Mouse (Mus musculus) megakaryocyte, adult 5-6 weeks (primary cell): ENCODE data around the gene Arl4d. TPM values are rescaled to one million over a fixed set of nuclear protein-coding genes. Genes with fewer than 3 reads are reported as not detected.
A peak's percentile ranks its signal among the peaks of the same experiment; 100 is the strongest.

ENCODE experiments used
- ATAC-seq: 2 replicates; pipeline ENCODE4 v1.8.0; 2016; ENCODE audit warnings: mild to moderate bottlenecking, inconsistent platforms; ENCODE audit not compliant: poor library complexity, severe bottlenecking
- total RNA-seq, 2 experiments: library from RNA; stranded (forward) in 1 of 2; stranded (reverse) in 1 of 2; fragments of 153-499, 151-499 nt in 1 of 2; fragments of 221-1000, 200-1000 nt in 1 of 2; gene quantifications; 2 replicates each; pipeline versions ENCODE4 v1.2.3 to v1.2.4; 2015 to 2017

Arl4d gene
- total RNA-seq, 2 experiments from 2014 or later: 1.7 to 2.1 TPM

DNA sequence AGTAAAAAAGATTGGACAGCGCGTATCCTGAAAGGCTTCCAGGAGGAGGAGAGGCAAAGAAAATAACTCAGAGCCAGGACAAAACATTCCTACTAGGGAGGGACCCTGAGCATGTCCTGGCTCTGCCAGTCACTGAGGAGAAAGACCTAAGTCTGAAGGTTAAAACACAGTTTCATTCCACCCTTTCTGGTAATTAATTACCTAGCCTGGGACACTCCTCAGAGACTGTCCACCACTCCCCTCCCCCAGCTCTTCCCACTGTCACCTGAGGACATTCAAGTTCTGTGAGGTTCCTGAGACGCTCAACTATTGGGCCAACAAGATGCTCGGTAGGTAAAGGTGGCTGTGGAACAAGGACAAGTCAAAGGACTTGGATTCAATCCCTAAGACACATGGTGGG, 10.0 kb downstream of the Arl4d start:
- ATAC-seq: no peak

- no peak for ATAC-seq
These were observed 12.3 kb downstream of the Arl4d start for GRCm38 (mm10) chr11:101677655-101678054.

- ATAC-seq: no peak
These were observed 13.4 kb downstream of the Arl4d start for GRCm38 (mm10) chr11:101678770-101679169.

GRCm38 (mm10) chr11:101679907-101680306, 14.6 kb downstream of the Arl4d start:
- no peak for ATAC-seq

- no peak for ATAC-seq
These were observed 15.4 kb downstream of the Arl4d start for GRCm38 (mm10) chr11:101680634-101681325.

- ATAC-seq: no peak
These were observed 16.6 kb downstream of the Arl4d start for GRCm38 (mm10) chr11:101681968-101682367.

GRCm38 (mm10) chr11:101682410-101682960, 17.1 kb downstream of the Arl4d start:
- no peak for ATAC-seq

GRCm38 (mm10) chr11:101687351-101688301, 22.3 kb downstream of the Arl4d start:
- no peak for ATAC-seq

GRCm38 (mm10) chr11:101689701-101690113, 24.4 kb downstream of the Arl4d start:
- no peak for ATAC-seq

DNA sequence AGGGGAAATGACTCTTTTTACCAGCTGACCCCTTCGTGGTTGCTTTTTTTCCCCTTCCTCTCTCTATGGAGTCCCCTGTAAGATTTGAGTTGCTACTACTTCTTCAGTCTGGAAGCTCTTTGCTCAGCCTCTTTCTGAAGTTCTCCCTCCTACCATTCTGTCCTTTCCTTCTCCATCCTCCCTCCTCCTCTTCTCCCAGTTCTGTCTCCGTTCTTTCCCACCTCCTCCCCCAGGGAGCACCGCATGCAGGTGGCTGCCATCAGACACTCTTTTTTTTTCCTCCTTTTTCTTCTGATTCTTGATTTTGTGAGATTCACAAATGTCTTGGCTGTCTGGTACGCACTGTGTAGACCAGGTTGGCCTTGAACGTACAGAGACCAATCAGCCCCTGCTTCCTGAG, 25.0 kb downstream of the Arl4d start:
- ATAC-seq: no peak

- ATAC-seq: no peak
These were observed 30.7 kb downstream of the Arl4d start for GRCm38 (mm10) chr11:101695906-101696661.

GRCm38 (mm10) chr11:101697156-101697861, 32.0 kb downstream of the Arl4d start:
- ATAC-seq: no peak

GRCm38 (mm10) chr11:101698114-101698513, 32.8 kb downstream of the Arl4d start:
- no peak for ATAC-seq

DNA sequence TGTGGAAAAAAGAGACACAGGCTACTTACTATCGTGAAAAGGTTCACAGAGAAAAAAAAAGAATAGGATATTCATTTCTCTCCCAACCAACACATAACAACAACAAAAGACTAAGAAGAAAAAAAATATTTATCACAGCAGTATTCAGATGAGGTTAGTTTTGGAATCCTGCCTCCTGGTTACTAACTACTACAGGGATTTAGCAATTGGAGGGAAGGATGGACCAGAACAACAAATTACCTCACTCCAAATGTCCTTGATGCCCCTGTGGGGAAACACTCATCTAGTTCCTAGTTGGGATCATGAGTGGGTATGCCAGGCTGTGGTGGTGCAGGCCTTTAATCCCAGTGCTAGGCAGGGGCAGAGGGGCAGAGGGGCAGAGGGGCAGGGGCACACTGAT, 34.2 kb downstream of the Arl4d start:
- no peak for ATAC-seq

DNA sequence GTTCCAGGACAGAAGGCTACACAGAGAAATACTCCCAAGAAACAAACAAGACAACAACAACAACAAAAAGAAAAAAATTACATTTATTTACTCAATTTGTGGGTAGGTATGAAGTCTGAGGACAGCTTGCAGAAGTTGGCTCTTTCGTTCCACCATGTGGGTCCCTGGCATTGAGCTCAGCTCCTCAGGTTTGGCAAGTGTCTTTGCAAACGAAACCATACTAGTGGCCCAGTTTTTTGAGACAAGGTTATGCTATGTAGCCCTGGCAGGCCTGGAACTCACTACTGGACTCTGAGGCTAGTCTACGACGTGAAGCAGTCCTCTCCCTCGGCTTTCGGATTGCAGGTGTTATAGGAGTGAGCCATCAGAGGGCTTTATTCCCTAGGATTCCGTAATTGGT, 34.6 kb downstream of the Arl4d start:
- no peak for ATAC-seq

DNA sequence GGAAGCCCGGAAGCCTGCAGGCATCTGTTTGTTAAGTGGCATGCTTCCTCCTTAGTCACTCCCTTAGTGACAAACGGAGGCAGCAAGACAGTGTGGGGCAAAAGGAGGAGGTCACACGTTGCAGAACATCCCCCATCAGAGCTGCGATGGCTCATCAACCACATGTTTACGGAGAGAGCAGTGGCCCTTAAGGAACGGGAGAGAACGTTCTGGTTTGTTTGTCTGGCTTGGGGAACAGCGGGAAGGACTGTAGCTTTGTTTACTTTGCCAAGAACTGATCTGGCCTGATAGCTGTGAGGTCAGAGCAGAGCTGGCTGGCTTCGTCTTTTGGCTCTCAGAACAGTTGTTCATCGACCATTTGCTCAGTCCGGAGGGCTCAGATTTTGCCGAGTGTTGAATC, 35.1 kb downstream of the Arl4d start:
- no peak for ATAC-seq

DNA sequence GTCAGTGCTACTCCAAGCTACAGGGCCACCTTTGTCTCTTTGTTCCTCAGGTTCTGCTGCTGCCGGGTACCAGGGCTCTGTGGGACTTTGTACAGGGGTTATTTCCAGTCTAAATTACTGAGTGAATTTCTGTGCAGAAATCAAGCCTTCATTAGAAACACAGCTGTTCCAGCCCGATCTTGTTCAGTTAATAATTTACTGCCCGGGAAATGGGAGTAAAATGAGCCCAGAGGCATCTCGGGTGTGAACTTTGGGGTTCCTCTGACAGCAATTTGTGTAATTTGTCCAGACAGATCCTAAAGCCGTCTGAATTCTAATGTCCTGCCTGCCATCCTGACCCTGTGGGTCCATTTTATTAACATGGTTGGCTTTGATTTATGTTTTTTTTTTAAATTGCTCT, 38.7 kb downstream of the Arl4d start:
- no peak for ATAC-seq

- no peak for ATAC-seq
These were observed 41.6 kb downstream of the Arl4d start for GRCm38 (mm10) chr11:101706764-101707448.

DNA sequence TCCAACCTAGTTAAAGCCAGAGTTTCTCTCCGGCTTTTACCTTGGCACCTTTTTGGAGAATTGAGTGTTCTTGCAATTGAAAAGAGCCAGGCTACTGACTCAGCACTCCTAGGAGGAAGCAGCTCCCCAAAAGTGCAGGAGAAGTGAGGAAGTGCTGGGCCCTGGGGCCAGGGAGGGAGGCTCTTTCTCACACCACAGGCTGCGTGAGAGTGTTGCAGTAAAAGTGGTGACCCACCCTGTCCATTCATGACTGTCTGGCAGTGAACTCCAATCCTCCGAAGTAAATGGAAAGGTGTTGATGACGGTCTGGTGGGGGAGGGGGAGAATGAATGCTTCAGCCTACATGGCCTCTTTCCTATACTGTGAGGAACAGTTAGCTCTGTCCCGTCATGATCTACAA, 43.1 kb downstream of the Arl4d start:
- peak; percentile 71 for ATAC-seq

DNA sequence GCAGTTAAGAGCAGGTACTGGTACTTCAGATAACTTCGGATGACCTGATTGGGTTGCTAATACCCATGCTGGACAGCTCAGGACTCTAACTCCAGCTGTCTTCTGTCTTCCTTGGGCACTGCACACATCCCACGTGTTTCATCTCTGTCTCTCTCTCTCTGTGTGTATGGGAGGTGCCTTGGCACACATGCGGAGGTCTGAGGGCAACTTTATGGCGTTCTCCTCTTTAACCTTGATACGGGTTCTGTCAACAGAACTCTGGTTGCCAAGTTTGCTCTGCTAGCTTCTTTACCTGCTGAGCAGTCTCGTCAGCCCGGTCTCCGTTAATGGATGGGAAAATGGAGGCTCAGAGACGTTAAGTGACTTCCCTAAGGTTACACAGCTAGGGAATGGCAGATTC, 47.5 kb downstream of the Arl4d start:
- ATAC-seq: no peak
